Mouse (Mus musculus) embryonic facial prominence, embryonic 10.5 days (tissue): ENCODE results near the gene Itm2c. TPM values are rescaled to one million over a fixed set of nuclear protein-coding genes. Genes with fewer than 3 reads are reported as not detected.

Experiments used
- DNase-seq: peaks from one replicate; pipeline ENCODE4 v3.0.0-alpha.2; 2017; ENCODE audit warnings: low spot score
- H3K27ac ChIP-seq: fragments of 300-500 bp; sonication (generic); replicated peaks from 2 replicates; pipeline ENCODE4 v1.5.1; 2016; ENCODE audit warnings: mild to moderate bottlenecking
- H3K27me3 ChIP-seq: fragments of 300-500 bp; sonication (generic); replicated peaks from 2 replicates; pipeline ENCODE4 v1.6.1; 2016; ENCODE audit warnings: low read depth, mild to moderate bottlenecking; ENCODE audit not compliant: poor library complexity, severe bottlenecking
- H3K36me3 ChIP-seq: fragments of 300-500 bp; sonication (generic); replicated peaks from 2 replicates; pipeline ENCODE4 v1.6.1; 2016; ENCODE audit warnings: mild to moderate bottlenecking, moderate library complexity
- H3K4me1 ChIP-seq: fragments of 300-500 bp; sonication (generic); 2 replicates; pipeline ENCODE4 v1.6.1; 2016
- H3K4me3 ChIP-seq: fragments of 300-500 bp; sonication (generic); 2 replicates; pipeline ENCODE4 v1.5.1; 2016; ENCODE audit warnings: mild to moderate bottlenecking, moderate library complexity
- H3K9me3 ChIP-seq: fragments of 300-500 bp; sonication (generic); 2 replicates; pipeline ENCODE4 v1.6.1; 2016; ENCODE audit warnings: mild to moderate bottlenecking
- WGBS: fragments of 180-500 bp; shearing (Covaris S2); methylation state at CpG from one replicate; pipeline ENCODE4 v1.1.7; 2016; 5-methylcytosine and 5-hydroxymethylcytosine counted together
- polyA plus RNA-seq: library from polyadenylated mRNA; unstranded; fragments of >200 nt; fragmentation: Nextera tagmentation; extraction: Ambion mirVana; gene quantifications from 2 replicates; pipeline ENCODE4 v1.2.1, GENCODE M21; 2016

The Itm2c gene
- polyA plus RNA-seq, 1 experiment from 2014 or later: 177 TPM

DNA sequence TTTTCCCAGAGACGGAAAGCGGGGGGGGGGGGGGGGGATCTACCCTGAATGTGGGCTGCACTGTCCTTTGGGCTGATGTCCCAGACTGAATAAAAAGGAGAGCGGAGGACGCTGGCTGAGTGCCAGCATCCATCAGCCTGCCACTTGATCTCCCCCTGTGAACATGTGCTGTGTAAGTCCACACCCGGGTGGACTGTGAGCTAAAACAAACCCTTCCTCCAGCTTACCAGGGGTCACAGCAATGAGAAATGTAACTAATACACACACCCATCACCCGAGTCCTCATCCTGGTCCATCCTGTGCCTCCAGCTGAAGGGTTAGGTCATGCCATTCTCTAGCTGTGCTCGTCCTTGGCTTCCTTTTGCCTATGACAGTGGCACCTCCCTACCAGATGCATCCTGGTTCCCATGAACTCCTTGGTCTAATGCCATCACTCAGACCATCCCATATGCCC lies 8.1 kb downstream of the Itm2c start:
- DNase-seq: no peak
- no peak overlapping the region for H3K27ac ChIP-seq
- peaks cover 51% of the 10 kb centered on the region for H3K4me1 ChIP-seq
- 78% methylated on average over 7 of the region's 7 CpGs for WGBS
- H3K27me3 ChIP-seq: no peaks in the 10 kb centered on the region
- H3K9me3 ChIP-seq: no peaks in the 10 kb centered on the region
- no peak overlapping the region for H3K4me3 ChIP-seq
- peaks cover 68% of the 10 kb centered on the region for H3K36me3 ChIP-seq

DNA sequence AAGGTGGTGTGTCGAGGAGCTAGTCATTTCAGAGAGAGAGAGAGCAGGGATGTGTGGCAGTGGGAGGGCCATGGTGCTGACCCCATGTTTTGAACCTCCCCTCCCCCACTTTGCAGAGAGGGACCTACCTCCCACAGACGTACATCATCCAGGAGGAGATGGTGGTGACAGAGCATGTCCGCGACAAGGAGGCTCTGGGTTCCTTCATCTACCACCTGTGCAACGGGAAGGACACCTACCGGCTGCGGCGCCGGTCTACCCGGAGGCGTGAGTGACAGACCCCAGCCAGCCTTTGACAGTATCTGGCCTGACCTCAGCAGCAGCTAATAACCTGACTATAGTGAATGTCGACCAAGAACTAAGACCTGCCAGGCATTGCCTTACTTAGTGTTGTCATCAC lies 12.8 kb downstream of the Itm2c start:
- WGBS: 94% methylated on average over 12 of the region's 12 CpGs
- no peak overlapping the region for H3K4me3 ChIP-seq
- peaks cover 4% of the 10 kb centered on the region for H3K4me1 ChIP-seq
- DNase-seq: no peak
- H3K27ac ChIP-seq: no peak overlapping the region
- H3K9me3 ChIP-seq: no peaks in the 10 kb centered on the region; the same call in 1 of the 2 replicates
- no peaks in the 10 kb centered on the region for H3K27me3 ChIP-seq
- H3K36me3 ChIP-seq: peaks cover 95% of the 10 kb centered on the region

DNA sequence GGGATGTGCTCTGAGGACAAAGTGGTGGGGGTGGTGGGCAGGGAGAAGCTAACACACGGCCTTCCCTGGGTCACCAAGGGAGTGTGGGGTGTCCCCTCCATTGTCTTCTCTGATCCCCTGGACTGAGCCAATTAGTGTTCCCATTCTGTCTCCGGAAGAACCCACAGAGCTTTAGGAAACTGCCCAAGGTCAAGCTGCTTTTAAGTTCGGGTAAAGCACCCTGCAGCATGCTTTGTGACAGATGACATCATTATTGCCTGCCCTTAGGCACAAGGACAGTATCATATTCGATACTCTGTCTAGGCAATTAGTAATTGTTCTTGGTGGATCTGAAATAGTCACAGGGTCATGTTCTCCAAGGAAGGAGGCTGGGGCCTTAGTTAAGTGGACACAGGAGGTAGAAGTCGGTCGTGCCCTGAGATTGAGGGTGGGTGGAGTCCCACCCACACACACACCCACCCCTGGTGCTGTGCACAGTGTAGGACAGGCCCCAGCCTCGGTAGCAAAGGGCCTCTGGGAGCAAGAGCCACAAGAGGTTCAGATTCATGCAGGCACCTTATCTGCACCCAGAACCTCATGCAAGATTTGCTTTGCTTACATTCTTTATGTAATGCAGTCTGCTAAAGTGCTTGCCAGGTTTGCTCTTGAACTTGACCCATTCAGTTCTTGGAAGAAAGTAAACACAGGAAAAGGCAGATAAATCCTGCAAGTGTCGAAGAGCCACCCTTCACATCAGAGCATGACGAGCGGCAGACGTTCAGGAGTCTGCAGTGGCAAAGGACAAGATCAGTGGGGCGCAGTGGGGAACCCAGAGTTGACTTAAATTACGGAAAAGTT lies 14.9 kb downstream of the Itm2c start:
- 78% methylated on average over 13 of the region's 13 CpGs for WGBS
- H3K9me3 ChIP-seq: no peaks in the 10 kb centered on the region; the same call in 1 of the 2 replicates
- DNase-seq: no peak
- H3K27ac ChIP-seq: no peak overlapping the region
- peaks cover 74% of the 10 kb centered on the region for H3K36me3 ChIP-seq
- no peak overlapping the region for H3K4me3 ChIP-seq
- no peaks in the 10 kb centered on the region for H3K27me3 ChIP-seq
- H3K4me1 ChIP-seq: no peaks in the 10 kb centered on the region

DNA sequence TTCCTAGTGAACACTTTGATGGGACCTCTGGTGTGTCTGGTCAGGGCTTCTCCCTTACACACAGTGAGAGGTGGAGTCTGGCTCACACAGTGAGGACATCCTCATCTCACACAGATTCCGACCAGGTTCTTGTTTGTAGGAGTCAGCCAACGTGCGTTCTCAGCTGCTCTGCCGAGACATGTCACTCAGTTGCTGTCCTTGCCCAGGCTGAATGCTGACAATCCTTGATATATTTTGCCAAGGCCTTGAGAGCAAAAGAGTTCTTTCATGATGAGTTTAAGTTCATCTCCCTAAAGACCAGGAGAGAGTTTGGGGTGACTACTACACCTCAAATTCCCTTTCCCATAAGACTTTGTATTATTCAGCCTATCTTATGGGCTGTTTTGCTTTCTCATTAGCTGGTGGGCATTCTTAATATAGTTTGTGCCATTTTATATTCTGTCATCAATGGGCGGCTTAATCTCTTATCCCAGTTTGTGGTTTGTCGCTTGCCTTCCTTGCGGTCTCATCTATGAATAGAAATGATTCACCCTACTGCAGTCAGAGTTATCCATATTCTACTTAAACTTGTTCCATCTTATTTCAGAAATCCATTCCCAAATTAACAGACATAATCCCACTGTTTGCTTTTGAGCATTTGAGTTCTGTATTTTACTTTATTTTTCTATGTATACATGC lies 19.1 kb downstream of the Itm2c start:
- Histone ChIP-seq H3K9me3 (no peaks in the 10 kb centered on the region; the same call in 1 of the 2 replicates), H3K4me1 (peaks cover 14% of the 10 kb centered on the region), H3K4me3 (no peak overlapping the region), H3K27ac (no peak overlapping the region), H3K27me3 (no peaks in the 10 kb centered on the region), H3K36me3 (peaks cover 32% of the 10 kb centered on the region)
- DNase-seq: no peak
- 94% methylated on average over 7 of the region's 7 CpGs for WGBS

DNA sequence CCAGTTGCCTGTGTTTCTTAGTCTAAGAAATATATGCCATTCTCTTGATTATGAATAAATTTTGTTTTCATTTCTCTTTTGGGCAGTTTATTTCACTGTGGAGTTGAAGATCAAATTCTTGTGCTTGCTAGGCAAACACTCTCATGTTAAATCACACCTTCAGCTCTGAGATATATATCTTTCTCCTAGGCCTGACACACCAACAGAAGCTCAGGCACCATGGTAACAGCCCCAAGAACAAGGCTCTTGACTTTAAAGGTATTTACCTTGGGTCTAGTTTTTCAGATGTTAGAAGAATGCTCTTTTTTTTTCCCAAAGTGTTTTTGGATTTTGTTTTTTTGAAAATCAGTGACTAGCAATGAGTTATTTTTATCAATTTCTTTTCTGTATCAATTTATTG lies 21.8 kb downstream of the Itm2c start:
- no peaks in the 10 kb centered on the region for H3K27me3 ChIP-seq
- no peak overlapping the region for H3K27ac ChIP-seq
- peaks cover 7% of the 10 kb centered on the region for H3K36me3 ChIP-seq
- DNase-seq: no peak
- peaks cover 14% of the 10 kb centered on the region for H3K4me1 ChIP-seq
- H3K4me3 ChIP-seq: no peak overlapping the region
- H3K9me3 ChIP-seq: no peaks in the 10 kb centered on the region; the same call in 1 of the 2 replicates

DNA sequence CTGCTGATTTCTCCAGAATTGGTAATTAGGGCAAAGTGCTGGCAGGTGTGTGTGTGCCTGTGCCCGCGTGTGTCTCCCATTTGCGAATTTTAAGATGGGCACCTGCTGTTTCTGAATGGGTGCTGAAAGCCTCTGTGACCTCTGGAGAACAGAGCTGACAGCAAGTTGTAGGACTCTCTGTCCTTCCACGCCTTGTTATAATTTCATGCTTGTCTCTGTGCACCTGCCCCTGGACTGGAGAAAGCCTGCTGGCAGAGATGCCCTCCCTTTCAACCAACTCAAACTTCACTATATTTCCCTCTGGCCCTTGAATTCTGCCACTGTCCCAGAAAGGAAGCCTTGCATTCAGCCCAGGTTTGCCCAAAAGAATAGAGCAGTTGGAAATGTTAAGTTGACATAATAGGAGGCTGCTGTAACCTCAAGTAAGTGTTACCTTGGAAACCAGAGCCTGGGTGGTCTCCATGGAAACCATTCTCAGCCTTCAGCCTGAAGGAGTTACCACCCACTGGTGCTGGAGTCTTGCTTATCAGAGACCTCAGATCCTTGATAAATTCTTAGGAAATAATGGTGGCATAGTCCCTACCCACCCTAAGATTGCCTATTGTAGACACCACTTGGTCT lies 22.9 kb downstream of the Itm2c start:
- Histone ChIP-seq H3K9me3 (no peaks in the 10 kb centered on the region), H3K27me3 (no peaks in the 10 kb centered on the region), H3K36me3 (no peaks in the 10 kb centered on the region), H3K4me1 (peaks cover 14% of the 10 kb centered on the region), H3K27ac (no peak overlapping the region), H3K4me3 (no peak overlapping the region)
- 44% methylated on average over 4 of the region's 4 CpGs for WGBS
- DNase-seq: peak; percentile 47

DNA sequence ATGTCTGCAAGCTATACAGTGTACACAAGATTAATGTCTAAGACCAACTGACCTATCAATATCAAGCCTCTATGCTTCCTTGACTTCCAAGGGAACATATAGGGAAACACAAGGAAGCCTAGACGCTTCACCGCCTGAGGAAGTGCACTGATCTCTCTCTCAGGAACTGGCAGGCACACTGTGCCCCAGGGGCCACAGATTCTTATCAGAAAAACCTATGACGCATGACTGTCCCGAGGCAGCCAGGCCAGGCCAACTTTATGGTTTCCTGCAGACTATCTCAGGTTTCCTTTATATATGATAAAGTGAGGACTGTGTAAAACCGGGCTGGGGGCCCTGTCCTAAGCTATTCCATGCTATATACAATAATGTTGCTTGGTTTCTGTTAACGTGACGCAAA lies 25.5 kb downstream of the Itm2c start:
- H3K9me3 ChIP-seq: no peaks in the 10 kb centered on the region
- no peak for DNase-seq
- H3K27ac ChIP-seq: no peak overlapping the region
- 81% methylated on average over 7 of the region's 7 CpGs for WGBS
- no peak overlapping the region for H3K4me3 ChIP-seq
- peaks cover 20% of the 10 kb centered on the region for H3K4me1 ChIP-seq
- H3K36me3 ChIP-seq: no peaks in the 10 kb centered on the region
- no peaks in the 10 kb centered on the region for H3K27me3 ChIP-seq

DNA sequence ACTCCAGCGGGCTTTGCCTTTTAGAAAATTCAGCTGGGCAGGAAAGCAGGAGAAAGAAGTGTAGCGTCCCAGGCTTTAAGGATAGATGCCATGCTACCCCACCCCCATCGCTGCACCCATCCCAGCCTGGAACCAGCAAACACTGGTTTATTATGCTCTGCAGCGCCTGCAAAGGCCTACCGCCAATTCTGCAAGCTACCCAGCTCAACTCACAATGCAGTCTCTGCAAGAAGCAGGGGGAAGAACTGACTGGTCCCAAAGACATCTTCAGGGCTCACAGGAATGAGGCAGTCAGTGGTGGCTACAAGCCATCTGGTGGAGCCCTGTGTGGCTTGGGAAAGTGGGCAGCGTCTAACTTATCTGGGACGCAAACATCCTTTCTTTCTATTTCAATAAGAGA lies 27.6 kb downstream of the Itm2c start:
- Histone ChIP-seq H3K4me3 (no peak overlapping the region), H3K36me3 (no peaks in the 10 kb centered on the region), H3K27me3 (no peaks in the 10 kb centered on the region), H3K9me3 (no peaks in the 10 kb centered on the region), H3K27ac (no peak overlapping the region), H3K4me1 (peaks cover 17% of the 10 kb centered on the region)
- WGBS: 86% methylated on average over 7 of the region's 7 CpGs
- DNase-seq: no peak

DNA sequence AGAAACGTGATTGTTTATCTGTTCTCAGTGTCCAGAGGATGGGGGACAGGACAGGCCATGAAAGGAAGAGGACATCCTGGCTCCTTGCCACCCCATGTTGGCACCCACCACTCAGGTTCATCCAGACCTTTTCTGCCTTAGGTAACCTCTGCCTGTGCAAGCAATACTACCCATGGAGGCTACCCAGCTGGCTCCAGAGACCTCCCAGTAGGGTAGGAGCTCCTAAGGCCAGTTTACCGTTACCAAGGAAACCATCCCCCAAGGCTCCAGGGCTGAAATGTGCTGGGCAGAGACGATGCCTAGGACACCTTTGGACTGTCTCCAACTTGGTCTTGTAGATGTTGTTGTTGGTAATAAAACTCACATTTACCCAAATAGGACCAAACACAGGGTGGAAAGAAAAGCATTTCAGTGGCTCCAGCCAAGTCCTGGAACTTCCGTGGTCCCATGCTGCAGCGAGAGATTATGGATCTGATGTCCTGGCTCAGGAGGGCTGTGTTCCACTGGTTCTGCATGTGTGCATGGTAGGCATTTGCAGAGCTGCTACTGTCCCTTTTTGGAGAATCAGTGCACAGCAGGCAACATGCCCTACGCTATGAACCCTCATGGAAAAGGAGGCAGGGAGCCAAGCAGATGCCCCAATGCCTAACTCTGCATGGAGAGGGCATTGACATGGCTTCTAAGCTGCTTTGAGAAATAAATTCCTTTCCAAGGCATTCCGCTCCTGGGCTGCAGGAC lies 28.2 kb downstream of the Itm2c start:
- H3K27ac ChIP-seq: no peak overlapping the region
- peaks cover 11% of the 10 kb centered on the region for H3K4me1 ChIP-seq
- DNase-seq: no peak
- WGBS: 73% methylated on average over 7 of the region's 7 CpGs
- H3K36me3 ChIP-seq: no peaks in the 10 kb centered on the region
- H3K27me3 ChIP-seq: no peaks in the 10 kb centered on the region
- no peak overlapping the region for H3K4me3 ChIP-seq
- H3K9me3 ChIP-seq: no peaks in the 10 kb centered on the region

DNA sequence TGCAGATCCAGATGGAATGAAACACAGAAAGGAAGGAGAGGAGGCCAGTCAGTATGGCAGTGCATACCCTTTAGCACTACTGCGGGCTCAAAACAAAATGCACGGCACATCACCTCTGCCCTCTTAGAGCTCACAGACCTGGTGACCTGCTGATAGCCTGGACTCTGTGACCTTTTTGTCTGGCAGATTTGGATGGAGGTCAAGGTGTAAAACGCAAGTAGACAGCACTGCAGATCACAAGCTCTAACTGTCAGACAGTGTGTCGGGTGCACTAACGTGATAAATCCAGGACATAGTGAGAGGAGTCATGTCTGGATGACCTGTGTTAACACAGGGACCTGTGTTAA lies 28.8 kb downstream of the Itm2c start:
- Histone ChIP-seq H3K36me3 (no peaks in the 10 kb centered on the region), H3K4me1 (peaks cover 7% of the 10 kb centered on the region), H3K27ac (no peak overlapping the region), H3K4me3 (no peak overlapping the region), H3K27me3 (no peaks in the 10 kb centered on the region), H3K9me3 (no peaks in the 10 kb centered on the region)
- WGBS: 83% methylated on average over 5 of the region's 5 CpGs
- DNase-seq: no peak

DNA sequence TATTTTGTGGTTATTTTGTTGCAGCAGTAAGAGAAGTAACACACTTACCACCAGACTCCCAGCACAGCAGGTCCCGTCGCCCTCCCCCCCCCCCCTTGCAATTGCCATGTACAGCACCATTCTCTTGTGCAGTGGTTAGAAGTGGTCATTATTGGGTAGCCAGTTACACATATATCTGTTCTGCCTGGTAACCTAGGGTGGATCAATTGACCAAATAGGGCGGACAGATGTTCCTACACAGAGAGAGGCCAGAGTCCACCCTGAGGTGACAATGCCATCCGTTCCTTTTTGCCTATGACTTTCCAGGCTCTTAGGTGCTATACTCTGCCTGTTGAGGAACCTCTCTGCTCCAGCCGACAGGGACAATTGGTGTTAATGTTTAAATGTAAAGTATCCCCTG lies 31.1 kb downstream of the Itm2c start:
- peaks cover 20% of the 10 kb centered on the region for H3K4me1 ChIP-seq
- 0 out of 2 replicates have a peak, but pooled peaks cover 4% of the 10 kb centered on the region for H3K27me3 ChIP-seq
- no peak overlapping the region for H3K27ac ChIP-seq
- no peaks in the 10 kb centered on the region for H3K9me3 ChIP-seq
- no peak overlapping the region for H3K4me3 ChIP-seq
- H3K36me3 ChIP-seq: no peaks in the 10 kb centered on the region
- 90% methylated on average over 5 of the region's 5 CpGs for WGBS
- no peak for DNase-seq

DNA sequence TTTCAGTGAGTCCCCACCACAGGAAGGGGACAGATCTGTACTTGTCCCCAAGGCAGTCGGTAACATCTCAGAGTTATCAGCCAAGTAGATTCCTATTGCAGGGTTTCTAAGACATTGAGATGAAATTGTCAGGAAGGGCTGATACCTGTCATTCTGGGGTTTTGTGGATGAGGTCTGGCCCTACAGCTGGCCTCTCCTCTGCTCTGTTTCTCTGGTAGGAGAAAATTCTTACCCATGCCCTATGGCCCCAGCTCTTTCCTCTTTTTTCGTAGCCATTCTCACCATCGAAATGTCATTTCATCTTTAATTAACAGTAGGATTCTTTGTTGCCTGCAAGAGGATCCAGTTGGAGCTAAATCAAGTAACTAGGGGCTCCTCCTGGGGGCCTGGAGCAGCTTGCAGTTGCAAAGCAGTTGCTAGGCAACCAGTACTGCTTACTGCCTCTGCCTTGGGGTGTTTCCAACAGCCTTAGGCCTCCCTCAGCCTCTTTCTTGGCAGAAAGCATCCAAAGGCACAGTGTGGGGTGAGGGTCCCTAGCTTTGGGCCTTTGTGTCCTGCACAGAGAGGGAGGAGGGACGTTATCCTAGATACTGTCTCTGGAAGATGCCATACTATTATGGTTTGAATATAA lies 34.1 kb downstream of the Itm2c start, which contains the start of gene 4933407L21Rik:
TSS of gene 4933407L21Rik (plus strand) at position 427 of the 631 bp plus-strand sequence.
- WGBS: 52% methylated on average over 4 of the region's 4 CpGs
- no peaks in the 10 kb centered on the region for H3K9me3 ChIP-seq
- H3K27me3 ChIP-seq: 0 out of 2 replicates have a peak, but pooled peaks cover 4% of the 10 kb centered on the region
- H3K27ac ChIP-seq: 0 out of 2 replicates have a peak within 1 kb of the TSS, but pooled peaks have one; percentile 51
- no peak within 1 kb of the TSS for H3K4me3 ChIP-seq
- peaks cover 22% of the 10 kb centered on the region for H3K4me1 ChIP-seq
- DNase-seq: no peak
- no peaks in the 10 kb centered on the region for H3K36me3 ChIP-seq
